Mouse (Mus musculus) kidney, embryonic 16.5 days (tissue): Measurements from ENCODE around the gene Gm11634. TPM values are rescaled to one million over a fixed set of nuclear protein-coding genes. Genes with fewer than 3 reads are reported as not detected.

Experiments
- ATAC-seq: fragments of 200-750 bp; cut with Nextera tagmentation; 2 replicates; pipeline ENCODE4 v1.8.0; 2017; ENCODE audit warnings: moderate TSS enrichment; ENCODE audit not compliant: low FRiP score, low TSS enrichment
- H3K27ac ChIP-seq: fragments of 300-500 bp; sonication (generic); 2 replicates; pipeline ENCODE4 v1.5.1; 2014; ENCODE audit warnings: low read length
- H3K27me3 ChIP-seq: fragments of 300-500 bp; sonication (generic); 2 replicates; pipeline ENCODE4 v1.6.1; 2014; ENCODE audit warnings: low read length, control low read depth, mixed read lengths; ENCODE audit not compliant: insufficient read depth
- H3K36me3 ChIP-seq: fragments of 300-500 bp; sonication (generic); 2 replicates; pipeline ENCODE4 v1.6.1; 2014; ENCODE audit warnings: low read length, control low read depth, mixed read lengths; ENCODE audit not compliant: insufficient read depth
- H3K4me1 ChIP-seq: fragments of 300-500 bp; sonication (generic); 2 replicates; pipeline ENCODE4 v1.6.1; 2014; ENCODE audit warnings: low read length, control low read depth, mixed read lengths; ENCODE audit not compliant: insufficient read depth
- H3K4me2 ChIP-seq: fragments of 300-500 bp; sonication (generic); replicated peaks from 2 replicates; pipeline ENCODE4 v1.6.1; 2014; ENCODE audit warnings: low read depth, low read length
- H3K4me3 ChIP-seq: fragments of 300-500 bp; sonication (generic); 2 replicates; pipeline ENCODE4 v1.5.1; 2014; ENCODE audit warnings: mild to moderate bottlenecking, low read length
- H3K9ac ChIP-seq: fragments of 300-500 bp; sonication (generic); replicated peaks from 2 replicates; pipeline ENCODE4 v1.6.1; 2014; ENCODE audit warnings: low read length
- H3K9me3 ChIP-seq: fragments of 300-500 bp; sonication (generic); 2 replicates; pipeline ENCODE4 v1.6.1; 2016; ENCODE audit warnings: low read length, control low read depth
- WGBS: fragments of 180-500 bp; shearing (Covaris S2); extraction: QIAGEN DNeasy Blood & Tissue Kit; methylation state at CpG from one replicate; pipeline ENCODE4 v1.1.7; 2014; 5-methylcytosine and 5-hydroxymethylcytosine counted together
- polyA plus RNA-seq: library from polyadenylated mRNA; unstranded; fragments of >200 nt; fragmentation: Nextera tagmentation; extraction: Ambion mirVana; gene quantifications from 2 replicates; pipeline ENCODE4 v1.2.1, GENCODE M21; 2015

The Gm11634 gene
- polyA plus RNA-seq, 1 experiment from 2014 or later, result not detected

DNA sequence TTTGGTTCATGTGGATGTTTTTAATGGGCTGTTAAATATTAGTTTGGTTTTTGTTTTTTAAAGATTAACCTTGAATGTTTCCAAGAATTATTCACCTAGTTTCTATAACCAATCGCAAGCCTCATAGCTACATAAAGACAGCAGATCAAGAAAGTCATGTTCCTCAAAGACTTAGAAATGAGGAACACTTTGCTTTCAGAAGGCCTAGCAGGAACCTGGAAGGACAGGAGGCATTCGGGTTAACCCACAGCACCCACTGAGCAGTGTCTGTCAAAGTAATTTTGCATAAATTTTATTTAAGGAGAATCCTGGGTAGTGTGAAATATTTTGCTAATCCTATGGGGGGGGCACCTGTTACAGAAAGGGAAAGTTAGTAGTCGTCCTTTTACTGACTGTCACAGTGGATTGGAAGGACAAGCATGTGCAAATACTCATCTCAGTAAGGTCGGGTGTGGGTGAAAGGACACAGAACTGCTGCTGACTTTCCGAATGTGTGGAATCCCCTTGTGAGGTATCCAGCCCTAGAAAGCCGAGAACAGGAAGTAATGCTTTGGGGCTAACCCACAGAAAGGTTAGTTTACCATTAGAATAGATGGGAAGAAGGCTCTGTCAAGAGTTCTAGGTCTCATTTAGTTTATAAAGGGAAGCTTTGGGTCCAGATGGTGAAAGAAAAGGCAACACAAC lies 17.8 kb downstream of the Gm11634 start:
- no peaks in the 10 kb centered on the region for H3K27me3 ChIP-seq
- WGBS, result 70% methylated on average over 6 of the region's 6 CpGs
- H3K9ac ChIP-seq, result no peak overlapping the region
- no peaks in the 10 kb centered on the region for H3K9me3 ChIP-seq
- no peak overlapping the region for H3K4me2 ChIP-seq
- 0 out of 2 replicates have a peak overlapping the region, but pooled peaks have one; percentile 10 for H3K27ac ChIP-seq
- ATAC-seq, result no peak
- no peak overlapping the region for H3K4me3 ChIP-seq
- H3K4me1 ChIP-seq, result peaks cover 8% of the 10 kb centered on the region
- peaks cover 29% of the 10 kb centered on the region for H3K36me3 ChIP-seq

DNA sequence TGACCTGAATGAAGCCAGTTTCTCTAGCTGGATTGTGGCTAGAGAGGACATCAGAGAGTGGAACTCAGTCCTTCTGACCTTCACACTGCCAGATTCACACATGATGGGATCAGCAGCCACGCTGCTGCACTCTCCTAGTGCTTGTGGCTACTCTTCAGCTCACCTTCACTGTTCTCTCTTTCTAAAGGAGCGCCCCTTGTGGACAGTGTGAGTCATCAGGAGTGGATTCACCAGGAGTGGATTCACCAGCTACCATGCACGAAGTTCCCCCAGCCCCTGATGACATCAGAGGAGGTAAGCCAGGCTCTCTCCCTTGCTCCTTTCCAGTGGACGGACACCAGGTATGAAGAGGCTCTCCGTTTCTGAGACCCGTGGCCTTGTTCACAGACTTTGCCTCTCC lies 22.9 kb downstream of the Gm11634 start:
- ATAC-seq, result no peak; the same call in 1 of the 2 replicates
- 73% methylated on average over 6 of the region's 6 CpGs for WGBS
- H3K4me1 ChIP-seq, result no peaks in the 10 kb centered on the region

DNA sequence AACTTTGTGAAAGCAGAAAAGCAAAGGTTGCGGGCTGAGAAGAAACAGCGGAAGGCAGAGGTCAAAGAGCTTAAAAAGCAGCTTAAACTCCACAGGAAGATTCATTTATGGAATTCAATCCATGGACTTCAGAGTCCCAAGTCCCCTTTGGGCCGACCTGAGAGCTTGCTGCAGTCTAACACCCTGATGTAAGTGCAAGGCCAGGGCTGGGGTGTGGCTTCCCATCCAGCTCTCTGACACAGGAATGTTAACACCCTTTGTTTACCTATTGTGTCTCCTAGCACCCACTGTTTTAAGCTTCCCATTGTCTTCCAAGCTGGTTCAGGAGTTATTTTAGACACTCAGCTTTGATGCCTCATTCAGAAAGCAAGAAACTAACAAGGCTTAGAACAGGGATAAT lies 30.6 kb downstream of the Gm11634 start:
- no peak overlapping the region for H3K4me2 ChIP-seq
- H3K27ac ChIP-seq, result no peak overlapping the region
- no peaks in the 10 kb centered on the region for H3K4me1 ChIP-seq
- ATAC-seq, result no peak
- peaks cover 85% of the 10 kb centered on the region for H3K36me3 ChIP-seq
- WGBS, result 89% methylated on average over 3 of the region's 3 CpGs
- no peak overlapping the region for H3K9ac ChIP-seq
- H3K9me3 ChIP-seq, result no peaks in the 10 kb centered on the region
- no peak overlapping the region for H3K4me3 ChIP-seq
- H3K27me3 ChIP-seq, result no peaks in the 10 kb centered on the region

More for the DNA sequence above, 22.9 kb downstream of the Gm11634 start:
- peaks cover 76% of the 10 kb centered on the region for H3K36me3 ChIP-seq
- no peak overlapping the region for H3K9ac ChIP-seq
- no peak overlapping the region for H3K4me2 ChIP-seq
- H3K27me3 ChIP-seq, result no peaks in the 10 kb centered on the region
- no peak overlapping the region for H3K27ac ChIP-seq
- H3K9me3 ChIP-seq, result no peaks in the 10 kb centered on the region
- no peak overlapping the region for H3K4me3 ChIP-seq

DNA sequence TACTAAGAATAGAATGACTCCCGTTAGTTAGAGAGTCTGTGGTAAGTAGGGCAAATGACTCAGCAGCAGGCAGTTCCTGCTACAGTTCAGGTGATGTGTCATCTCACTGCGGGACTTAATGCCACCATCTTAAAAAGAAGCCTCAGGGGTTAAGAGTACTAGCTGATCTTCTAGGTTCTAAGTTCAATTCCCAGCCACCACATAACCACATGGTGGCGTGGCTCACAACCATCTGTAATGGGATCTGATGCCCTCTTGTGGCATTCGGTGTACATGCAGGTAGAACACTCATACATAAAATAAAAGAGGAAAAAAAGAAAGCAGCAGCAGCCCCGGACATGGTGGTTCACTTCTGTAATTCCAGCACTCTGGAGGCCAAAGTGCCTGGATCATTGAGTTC lies 36.7 kb downstream of the Gm11634 start:
- H3K4me1 ChIP-seq, result no peaks in the 10 kb centered on the region
- H3K36me3 ChIP-seq, result peaks cover 51% of the 10 kb centered on the region
- no peaks in the 10 kb centered on the region for H3K27me3 ChIP-seq
- no peak overlapping the region for H3K4me2 ChIP-seq
- 39% methylated on average over 5 of the region's 5 CpGs for WGBS
- H3K4me3 ChIP-seq, result no peak overlapping the region
- ATAC-seq, result no peak
- no peaks in the 10 kb centered on the region for H3K9me3 ChIP-seq
- H3K9ac ChIP-seq, result no peak overlapping the region
- no peak overlapping the region for H3K27ac ChIP-seq

DNA sequence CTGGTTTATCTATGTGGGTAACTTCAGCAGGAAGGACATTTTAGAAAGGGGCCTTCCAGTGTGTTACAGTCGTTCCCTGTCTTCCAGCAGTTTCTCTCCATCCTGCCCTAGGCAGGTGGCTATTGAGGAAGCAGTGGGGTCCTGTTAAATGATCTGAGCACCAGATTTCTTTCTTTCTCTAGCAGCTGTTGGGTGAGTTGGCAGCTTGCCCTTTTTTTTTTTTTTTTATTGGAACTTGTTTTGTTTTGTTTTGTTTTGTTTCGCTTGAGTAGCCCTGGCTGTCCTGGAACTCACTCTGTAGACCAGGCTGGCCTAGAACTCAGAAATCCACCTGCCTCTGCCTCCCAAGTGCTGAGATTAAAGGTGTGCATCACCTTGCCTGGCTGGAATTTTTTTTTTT lies 42.1 kb downstream of the Gm11634 start:
- WGBS, result 78% methylated on average over 2 of the region's 2 CpGs
- ATAC-seq, result no peak

DNA sequence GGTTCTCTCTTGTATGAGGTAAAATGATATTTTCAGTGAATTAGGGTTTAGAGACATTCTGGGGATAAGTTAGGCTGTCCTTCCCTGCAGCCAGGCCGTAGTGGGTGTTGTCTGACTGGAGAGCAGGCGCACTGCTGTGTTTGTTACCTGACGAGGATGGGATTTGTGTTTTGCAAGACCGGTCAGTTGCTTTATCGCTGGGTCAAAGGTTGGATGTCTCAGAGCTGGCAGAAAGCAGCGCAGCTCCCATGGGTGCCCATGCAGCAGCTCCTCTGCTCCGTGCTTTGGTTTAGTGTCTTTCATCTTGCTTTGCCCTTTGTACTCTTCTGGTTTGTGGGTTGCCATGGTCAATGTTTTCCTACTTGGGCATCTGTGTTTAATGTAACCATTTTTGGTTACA lies 42.5 kb downstream of the Gm11634 start:
- H3K4me2 ChIP-seq, result no peak overlapping the region
- no peak for ATAC-seq
- no peaks in the 10 kb centered on the region for H3K9me3 ChIP-seq
- no peaks in the 10 kb centered on the region for H3K27me3 ChIP-seq
- no peak overlapping the region for H3K4me3 ChIP-seq
- H3K9ac ChIP-seq, result no peak overlapping the region
- peaks cover 30% of the 10 kb centered on the region; the same call in 1 of the 2 replicates for H3K36me3 ChIP-seq
- 87% methylated on average over 7 of the region's 7 CpGs for WGBS
- H3K27ac ChIP-seq, result no peak overlapping the region
- H3K4me1 ChIP-seq, result peaks cover 13% of the 10 kb centered on the region; the same call in 1 of the 2 replicates

More for the DNA sequence above, 42.1 kb downstream of the Gm11634 start:
- H3K9ac ChIP-seq, result no peak overlapping the region
- no peak overlapping the region for H3K4me2 ChIP-seq
- H3K36me3 ChIP-seq, result peaks cover 30% of the 10 kb centered on the region; the same call in 1 of the 2 replicates
- H3K9me3 ChIP-seq, result no peaks in the 10 kb centered on the region
- no peak overlapping the region for H3K27ac ChIP-seq
- H3K4me3 ChIP-seq, result no peak overlapping the region
- H3K4me1 ChIP-seq, result peaks cover 13% of the 10 kb centered on the region; the same call in 1 of the 2 replicates
- H3K27me3 ChIP-seq, result no peaks in the 10 kb centered on the region

DNA sequence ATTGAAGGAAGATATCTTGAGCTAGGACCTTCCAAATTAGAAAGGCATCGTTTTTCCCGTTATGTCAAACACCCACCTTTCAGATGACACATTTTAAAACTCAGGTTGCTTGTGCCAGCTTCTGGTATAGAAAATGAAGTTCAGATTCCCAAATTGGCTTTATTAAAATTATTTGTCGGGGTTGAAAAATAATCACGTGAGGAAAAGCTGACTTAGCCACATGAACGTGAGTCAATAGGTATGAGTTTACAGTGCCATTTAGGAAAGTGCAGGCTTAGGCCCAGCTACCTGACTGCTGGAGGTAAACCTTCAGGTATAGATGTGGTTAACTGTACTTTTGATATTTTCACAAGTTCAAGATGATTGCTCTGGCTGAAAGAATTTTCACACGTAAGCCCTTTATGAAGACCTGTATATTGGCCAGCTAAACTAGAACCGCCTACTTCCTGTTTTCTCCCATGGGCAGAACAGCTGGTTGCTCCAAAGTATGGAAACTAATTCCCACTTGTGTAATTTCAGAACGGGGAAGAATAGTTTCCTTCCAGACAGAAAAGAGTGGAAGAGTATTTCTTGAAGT lies 45.6 kb downstream of the Gm11634 start:
- H3K27ac ChIP-seq, result peak overlapping the region; percentile 94
- WGBS, result 12% methylated on average over 8 of the region's 8 CpGs
- no peaks in the 10 kb centered on the region for H3K9me3 ChIP-seq
- H3K36me3 ChIP-seq, result peaks cover 14% of the 10 kb centered on the region; the same call in 1 of the 2 replicates
- peaks cover 26% of the 10 kb centered on the region for H3K4me1 ChIP-seq
- H3K4me2 ChIP-seq, result peak overlapping the region; percentile 85
- no peaks in the 10 kb centered on the region for H3K27me3 ChIP-seq
- peak overlapping the region; percentile 93 for H3K9ac ChIP-seq
- H3K4me3 ChIP-seq, result peak overlapping the region; percentile 96
- no peak for ATAC-seq

DNA sequence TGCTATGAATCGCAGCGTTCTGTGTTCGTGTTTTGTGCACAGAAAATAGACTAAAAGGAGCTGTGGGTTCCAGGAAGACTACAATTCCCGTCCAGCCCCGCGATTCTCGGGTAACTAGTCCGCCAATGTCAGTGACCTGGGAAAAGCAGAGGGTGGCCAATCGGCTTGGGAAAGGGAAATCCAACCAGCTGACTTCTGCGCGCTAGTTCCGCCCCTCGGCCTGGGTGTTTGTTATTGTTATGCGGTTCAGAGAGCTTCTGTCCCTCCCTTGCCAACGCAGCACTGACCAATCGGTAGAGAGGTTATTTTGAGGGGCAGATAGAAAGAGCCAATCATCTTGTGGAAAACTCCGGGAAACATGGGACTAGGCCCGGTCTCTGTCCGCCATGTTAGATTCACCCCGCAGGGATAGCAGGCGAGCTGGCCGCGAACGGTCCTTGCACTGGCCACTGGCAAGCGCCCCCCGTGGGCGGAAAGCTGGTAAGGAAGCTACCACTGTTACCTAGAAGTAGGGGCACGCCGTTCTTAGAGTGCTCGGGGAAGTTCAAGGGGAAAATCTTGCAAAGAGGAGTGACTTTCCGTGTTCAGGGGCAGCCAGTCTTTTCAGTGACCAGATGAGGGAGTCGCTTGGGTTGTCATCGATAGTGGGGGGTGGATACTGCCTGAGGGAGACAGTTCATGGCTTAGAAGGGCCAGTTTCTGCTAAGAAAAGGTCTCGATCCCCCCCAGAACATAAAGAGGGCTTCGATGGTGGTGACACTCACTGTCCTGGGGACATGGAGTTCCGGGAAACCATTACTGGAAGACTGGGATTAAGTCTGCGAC lies 46.4 kb downstream of the Gm11634 start:
- Histone ChIP-seq H3K4me2 (peak overlapping the region; percentile 85), H3K27me3 (no peaks in the 10 kb centered on the region), H3K4me1 (peaks cover 26% of the 10 kb centered on the region), H3K36me3 (peaks cover 13% of the 10 kb centered on the region), H3K9ac (peak overlapping the region; percentile 93), H3K4me3 (peak overlapping the region; percentile 96), H3K9me3 (no peaks in the 10 kb centered on the region), H3K27ac (peak overlapping the region; percentile 99)
- ATAC-seq, result peak; percentile 99
- under 1% methylated on average over 37 of the region's 37 CpGs for WGBS

DNA sequence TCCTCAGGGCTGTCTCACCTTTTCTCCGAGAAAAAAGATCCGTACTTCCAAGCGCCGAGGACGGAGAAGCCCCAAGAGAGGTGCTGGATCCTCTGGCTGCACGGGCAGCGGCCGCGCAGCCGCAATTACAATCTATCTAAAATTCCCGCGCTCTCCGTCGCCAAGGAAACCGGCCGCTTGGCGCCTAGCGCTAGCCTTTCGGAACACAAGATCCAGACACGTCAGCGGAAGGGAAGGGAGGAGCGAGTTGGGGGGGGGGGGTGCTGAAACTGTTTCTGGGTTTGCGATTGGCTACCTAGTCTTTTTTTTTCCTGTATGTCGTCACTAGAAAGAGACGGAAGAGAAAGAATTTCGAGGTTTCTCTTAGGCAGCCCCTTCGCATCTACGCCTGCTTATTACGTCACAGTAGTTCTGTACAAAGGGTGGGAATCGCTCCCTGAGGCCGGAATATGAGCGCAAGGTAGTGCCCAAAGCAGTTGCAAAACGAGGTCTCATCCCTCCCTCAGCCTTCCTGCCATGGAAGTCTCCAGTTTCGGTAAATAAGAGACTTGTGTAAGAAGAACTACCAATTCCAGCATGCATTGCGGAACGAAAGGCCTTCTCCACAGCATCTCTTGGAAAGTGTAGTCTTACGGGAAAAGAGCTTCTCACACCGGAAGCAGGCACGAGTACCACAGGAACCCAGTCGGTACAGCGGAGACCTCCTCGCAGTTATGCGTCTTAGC lies 47.1 kb downstream of the Gm11634 start, which contains the start of the genes Brca1 and Nbr1:
Gene Brca1, minus strand, starts transcription at position 205 of the 725 bp plus-strand sequence.
Gene Nbr1, plus strand, starts transcription at position 399 of the 725 bp plus-strand sequence.
- H3K36me3 ChIP-seq, result peaks cover 15% of the 10 kb centered on the region
- H3K27me3 ChIP-seq, result no peaks in the 10 kb centered on the region
- peaks cover 26% of the 10 kb centered on the region for H3K4me1 ChIP-seq
- H3K9me3 ChIP-seq, result no peaks in the 10 kb centered on the region
- peak within 1 kb of the TSS; percentile 93 for H3K9ac ChIP-seq
- H3K4me2 ChIP-seq, result peak within 1 kb of the TSS; percentile 85
- under 1% methylated on average over 43 of the region's 43 CpGs for WGBS
- peak within 1 kb of the TSS; percentile 99 for H3K27ac ChIP-seq
- H3K4me3 ChIP-seq, result peak within 1 kb of the TSS; percentile 96
- ATAC-seq, result peak; percentile 85
